Mouse (Mus musculus) kidney, adult 2 months (tissue): ENCODE data around the gene Abhd17b.

Source experiments
- CTCF ChIP-seq: fragments of 200-500 bp; conservative IDR thresholded peaks from 2 replicates; pipeline ENCODE4 v1.5.1; 2011; ENCODE audit warnings: low read depth, mild to moderate bottlenecking, control low read depth, low read length, moderate library complexity, mixed read lengths; ENCODE audit not compliant: insufficient read depth, insufficient read length
- POLR2A ChIP-seq: fragments of 200-500 bp; IDR thresholded peaks from one replicate; pipeline ENCODE4 v1.6.1; 2011; ENCODE audit warnings: low read depth, low read length, control low read depth

DNA sequence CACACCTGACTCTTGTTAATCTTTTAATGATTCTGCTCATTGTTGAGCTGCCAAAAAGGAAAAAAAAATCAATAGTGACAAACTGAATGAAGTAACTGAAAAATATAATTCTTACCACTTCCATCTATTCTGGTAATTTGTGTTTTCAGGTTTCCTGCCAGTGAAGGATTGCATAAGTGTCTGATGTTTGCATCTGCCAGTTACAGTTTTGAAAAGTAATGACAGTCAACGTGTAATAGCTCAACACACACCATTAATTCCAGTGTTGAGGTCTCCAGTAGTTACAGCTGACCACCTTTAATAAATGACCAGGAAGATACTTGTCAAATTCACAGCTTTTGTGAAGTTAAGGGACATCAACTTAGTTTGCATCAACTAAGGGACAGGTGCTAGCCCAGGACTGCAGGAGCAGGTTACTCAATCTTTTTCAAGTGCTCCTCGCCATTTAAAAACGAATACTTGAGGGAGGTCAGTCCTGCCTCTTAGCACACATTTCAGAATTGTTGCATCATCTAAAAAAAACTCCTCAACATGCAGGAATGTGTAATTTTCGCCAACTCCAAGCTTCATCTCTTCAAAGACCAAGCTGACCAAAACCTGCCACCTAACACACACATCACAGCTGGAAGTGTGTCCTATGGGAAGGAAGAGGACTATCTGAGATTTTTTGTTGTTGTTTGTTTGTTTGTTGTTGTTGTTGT is 10.9 kb downstream of the Abhd17b start:
- TF ChIP-seq POLR2A = no peak
- no peak for TF ChIP-seq CTCF
